In genomic region chr10:116581719-116582481, GRCm38 (mm10) we compare ENCODE assay signal across 8 mouse cellular contexts. TPM values are rescaled to one million over a fixed set of nuclear protein-coding genes. Genes with fewer than 3 reads are reported as not detected.
DNase-seq lines count a peak whose midpoint lies in the region; ATAC-seq and TF ChIP-seq lines count a peak whose summit lies in the region.

No protein-coding gene starts in this region.

- H3K27me3 ChIP-seq in heart, embryonic 10.5 days (ENCODE audit: insufficient read depth, poor library complexity, severe bottlenecking): no peaks in the 10 kb centered on the region
- no peaks in the 10 kb centered on the region for H3K27me3 ChIP-seq in kidney, embryonic 14.5 days (ENCODE audit: control insufficient read depth, insufficient read depth, low read length)
- no peaks in the 10 kb centered on the region for H3K27me3 ChIP-seq in thymus, adult 2 months (ENCODE audit: control insufficient read depth, insufficient read depth, low read length)

- DNase-seq in A20 (ENCODE audit: low read depth, low spot score) (peak; percentile 90), WW6 (ENCODE audit: low read depth, low spot score) (peak; percentile 39)
- peak; percentile 77 for DNase-seq in embryo, embryonic 10.5 days (ENCODE audit: low spot score)
- DNase-seq in heart, embryonic 10.5 days (ENCODE audit: low spot score): peak; percentile 78
- DNase-seq in lung, adult 18-20 months: peak; percentile 55 to 58
- DNase-seq in thymus, adult 2 months: peak; percentile 69

- peak overlapping the region; percentile 91 for H3K4me3 ChIP-seq in heart, embryonic 10.5 days
- peak overlapping the region; percentile 93 for H3K4me3 ChIP-seq in kidney, embryonic 14.5 days (ENCODE audit: low read length)
- H3K4me3 ChIP-seq in thymus, adult 2 months (ENCODE audit: control insufficient read depth, insufficient read depth, low read length): peak overlapping the region; percentile 68

- WGBS in heart, embryonic 10.5 days: under 1% methylated on average over 65 of the region's 67 CpGs
- 1% methylated on average over 63 of the region's 67 CpGs for WGBS in kidney, embryonic 14.5 days
- under 1% methylated on average over 61 of the region's 67 CpGs for WGBS in thymus, adult 2 months

- H3K4me1 ChIP-seq in heart, embryonic 10.5 days: peaks cover 8% of the 10 kb centered on the region; the same call in 1 of the 2 replicates
- peaks cover 9% of the 10 kb centered on the region; the same call in 1 of the 2 replicates for H3K4me1 ChIP-seq in kidney, embryonic 14.5 days (ENCODE audit: control insufficient read depth, insufficient read depth, low read length)
- peaks cover 2% of the 10 kb centered on the region; the same call in 1 of the 2 replicates for H3K4me1 ChIP-seq in thymus, adult 2 months (replicated peaks; ENCODE audit: control insufficient read depth, insufficient read depth, low read length)

- H3K4me2 ChIP-seq in kidney, embryonic 14.5 days (replicated peaks; ENCODE audit: low read depth, low read length): peak overlapping the region; percentile 72

- peak overlapping the region; percentile 100 for H3K27ac ChIP-seq in heart, embryonic 10.5 days
- peak overlapping the region; percentile 99 for H3K27ac ChIP-seq in kidney, embryonic 14.5 days (ENCODE audit: low read depth, low read length)
- H3K27ac ChIP-seq in thymus, adult 2 months (ENCODE audit: control insufficient read depth, insufficient read depth, low read length): peak overlapping the region; percentile 83

- ATAC-seq in kidney, embryonic 14.5 days (ENCODE audit: low FRiP score, low TSS enrichment): peak; percentile 90
- ATAC-seq in neutrophil, adult 5-6 weeks (ENCODE audit: extremely low read depth, insufficient number of reproducible peaks, low FRiP score, poor library complexity, severe bottlenecking): peak; percentile 45

- TF ChIP-seq CTCF in thymus, adult 2 months (IDR thresholded peaks at IDR 0.05; ENCODE audit: borderline replicate concordance, control insufficient read depth, extremely low read depth, insufficient read depth, low read length, poor library complexity): no peak

- H3K9ac ChIP-seq in kidney, embryonic 14.5 days (ENCODE audit: low read depth, low read length): peak overlapping the region; percentile 98

- H3K36me3 ChIP-seq in heart, embryonic 10.5 days: peaks cover 16% of the 10 kb centered on the region
- H3K36me3 ChIP-seq in kidney, embryonic 14.5 days (ENCODE audit: control insufficient read depth, insufficient read depth, low read length): no peaks in the 10 kb centered on the region; the same call in 1 of the 2 replicates
- peaks cover 9% of the 10 kb centered on the region; the same call in 1 of the 2 replicates for H3K36me3 ChIP-seq in thymus, adult 2 months (ENCODE audit: control insufficient read depth, insufficient read depth, low read length)

- TF ChIP-seq POLR2A in thymus, adult 2 months (IDR thresholded peaks at IDR 0.05; ENCODE audit: control insufficient read depth, extremely low read depth, insufficient read depth, low read length, poor library complexity): peak; percentile 23; the same call in 1 of the 2 replicates

- no peaks in the 10 kb centered on the region for H3K9me3 ChIP-seq in heart, embryonic 10.5 days
- no peaks in the 10 kb centered on the region for H3K9me3 ChIP-seq in kidney, embryonic 14.5 days (ENCODE audit: control insufficient read depth, low read length)

RNA-seq across cellular contexts. Expression of gene Cnot2, which starts 0.6 kb away (rescaled TPM):
- 77.5 and 82.5 TPM in 2 replicates for polyA plus RNA-seq in heart, embryonic 10.5 days (2016; fragmentation: Nextera tagmentation; extraction: Ambion mirVana)
- polyA plus RNA-seq in kidney, embryonic 14.5 days (2014; fragmentation: Nextera tagmentation; extraction: Ambion mirVana): 94.9 and 121 TPM in 2 replicates
- total RNA-seq in neutrophil, adult 5-6 weeks (2017): 191 and 211 TPM in 2 replicates
- polyA plus RNA-seq in thymus, adult 2 months (2012; rRNA removed): 103 and 114 TPM in 2 replicates

Comparison
In these comparisons a context has a peak if more than half of its experiments do, and no peak if none do; other contexts are left out.
1. Peak in every context shown above with its lines: DNase-seq, ATAC-seq, H3K4me3 ChIP-seq and H3K27ac ChIP-seq.
2. DNase-seq: peak in every context shown above with its lines; median percentile 90 in A20; 78 in heart, embryonic 10.5 days; 77 in embryo, embryonic 10.5 days; 69 in thymus, adult 2 months; 56 in lung, adult 18-20 months; 39 in WW6.